Mouse (Mus musculus) duodenum, adult 2 months (tissue): ENCODE results near the gene Cdpf1. TPM values are rescaled to one million over a fixed set of nuclear protein-coding genes. Genes with fewer than 3 reads are reported as not detected.

Experiments used
- polyA plus RNA-seq: library from polyadenylated mRNA; depleted of rRNA; stranded (reverse); fragments of >200 nt; gene quantifications from 2 replicates; pipeline ENCODE4 v1.2.3, GENCODE M21; 2012; ENCODE audit warnings: low replicate concordance; rRNA removed

Gene Cdpf1
- polyA plus RNA-seq = 40.1 and 40.5 TPM in 2 replicates

GRCm38 (mm10) chr15:85811535-85812277, at the start of gene Cdpf1:
Cdpf1 (minus strand) TSS chr15:85811697.

DNA sequence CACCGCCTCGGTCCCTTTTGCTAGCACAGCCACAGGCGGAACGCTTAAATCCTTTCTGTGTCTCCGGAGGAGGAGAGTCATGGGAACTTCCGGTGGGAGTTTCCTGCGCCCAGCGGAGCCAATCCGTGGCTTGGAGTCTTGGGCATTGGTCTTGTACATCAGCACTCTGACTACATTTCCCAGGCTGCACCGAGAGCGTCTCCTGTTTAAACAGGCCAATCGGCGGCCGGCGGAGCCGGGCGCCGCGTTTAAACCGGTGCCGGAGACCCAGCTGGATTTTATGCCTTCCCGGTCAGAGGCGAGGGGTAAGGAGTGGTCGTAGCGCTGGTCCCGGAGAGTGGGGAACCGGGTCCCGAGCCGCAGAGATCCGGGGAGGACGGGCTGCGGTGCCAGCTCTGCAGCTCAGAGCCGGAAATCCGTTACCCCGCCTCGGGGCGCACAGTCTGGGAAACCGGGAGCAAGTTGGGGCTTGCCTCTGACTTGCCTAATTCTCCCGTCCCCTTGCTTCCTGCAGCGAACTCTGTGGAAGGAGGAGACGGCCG, 48.1 kb upstream of the Cdpf1 start, which contains the start of gene Gtse1:
Gene Gtse1, plus strand, starts transcription at position 256 of the 542 bp plus-strand sequence.

DNA sequence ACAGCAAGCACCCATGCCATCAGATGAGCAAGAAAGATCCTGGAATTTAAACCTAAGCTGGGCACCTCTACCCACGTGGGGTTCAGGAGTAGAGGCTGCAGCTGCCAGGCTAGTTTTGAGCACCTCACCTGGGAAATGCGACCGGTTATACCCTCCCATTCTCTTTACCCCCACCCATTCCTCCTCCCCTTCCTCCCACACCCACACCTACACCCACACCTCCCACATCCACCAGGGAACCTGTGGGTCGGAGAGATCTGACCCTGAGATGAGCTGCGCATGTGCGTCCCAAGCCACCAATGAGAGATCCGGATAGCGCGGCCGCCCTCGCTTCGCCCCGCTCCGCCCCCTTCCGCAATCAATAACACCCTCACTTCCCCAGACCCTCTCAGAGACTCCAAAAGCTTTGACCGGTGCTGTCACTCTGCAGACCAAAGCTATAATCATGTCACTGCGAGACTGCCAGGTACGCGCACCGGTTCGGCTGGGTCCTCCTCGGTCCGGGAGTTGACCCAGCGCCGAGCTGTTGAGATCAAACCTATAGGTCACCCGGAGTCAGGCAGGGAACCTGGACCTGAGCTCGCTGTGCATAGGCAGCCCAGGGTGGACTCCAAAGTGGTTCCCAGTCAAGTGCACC, 20.6 kb upstream of the Cdpf1 start, which contains the start of gene Ttc38:
Gene Ttc38, plus strand, starts transcription at position 353 of the 637 bp plus-strand sequence.

DNA sequence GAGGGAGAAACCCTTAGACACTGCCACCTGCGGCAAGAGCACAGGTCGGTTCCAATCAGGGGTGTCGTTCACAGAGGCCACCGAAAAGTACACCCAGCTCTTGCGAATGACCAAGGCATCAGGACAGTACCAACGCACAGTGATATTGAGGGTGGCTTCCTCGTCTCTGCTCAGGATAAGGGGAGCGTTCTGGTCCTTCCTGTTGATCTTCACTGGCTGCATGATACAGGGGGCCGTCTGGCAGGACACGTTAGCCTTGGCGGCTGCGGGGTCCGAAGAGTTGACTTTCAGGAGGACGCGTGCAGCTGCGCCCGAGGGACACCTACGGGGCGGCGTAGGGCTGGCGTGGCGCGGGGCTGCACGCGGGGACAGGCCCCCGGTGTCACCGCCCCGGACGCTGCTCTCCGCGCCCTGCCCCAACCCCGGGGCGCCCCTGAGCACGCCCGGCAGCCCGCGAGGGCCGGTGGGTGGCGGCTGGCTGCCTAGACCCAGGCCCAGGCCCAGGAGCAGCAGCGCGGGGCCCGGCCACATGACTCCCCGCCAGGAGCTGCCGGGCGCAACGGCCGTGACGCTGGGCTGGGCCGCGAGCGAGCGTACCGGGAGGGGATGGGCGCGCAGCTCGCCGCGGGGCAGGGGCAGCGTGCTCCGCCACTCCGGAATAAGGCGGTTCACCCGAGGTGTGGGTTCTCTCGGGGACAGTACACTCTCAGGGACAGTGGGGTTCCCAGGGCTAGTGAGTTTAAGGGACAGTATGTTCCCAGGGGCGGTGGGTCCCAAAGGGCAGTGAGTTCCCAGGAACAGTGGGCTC, 9.9 kb upstream of the Cdpf1 start, which contains the start of gene Pkdrej:
Gene Pkdrej, minus strand, starts transcription at position 532 of the 808 bp plus-strand sequence.

Other genes starting within 250 kb of the Cdpf1 start
- gene Wnt7b, start 229.2 kb downstream of the Cdpf1 start, polyA plus RNA-seq = 0.16 TPM in 1 of 2 replicates, not detected in the other
- 3.8 and 8.9 TPM in 2 replicates for gene Ppara, start 76.7 kb downstream of the Cdpf1 start, polyA plus RNA-seq
- gene Pkdrej, start 10.0 kb upstream of the Cdpf1 start, polyA plus RNA-seq = 0.05 and 0.08 TPM in 2 replicates
- 6.5 and 7.1 TPM in 2 replicates for gene Ttc38, start 20.6 kb upstream of the Cdpf1 start, polyA plus RNA-seq
- 6.2 and 7.7 TPM in 2 replicates for gene Gtse1, start 48.0 kb upstream of the Cdpf1 start, polyA plus RNA-seq
- 7.7 and 9.3 TPM in 2 replicates for gene Trmu, start 67.6 kb upstream of the Cdpf1 start, polyA plus RNA-seq
- 0.97 and 4.5 TPM in 2 replicates for gene Celsr1, start 222.1 kb upstream of the Cdpf1 start, polyA plus RNA-seq
- gene Gramd4, start 246.0 kb upstream of the Cdpf1 start, polyA plus RNA-seq = 17.1 and 19.5 TPM in 2 replicates